Mouse (Mus musculus): ENCODE measurements at regions not wholly inside any gene's neighbourhood (a gene's known extent, or its start where the extent isn't known, plus 50 kb on each side); places are given as distances from the start of the nearest gene placed in this dataset.

DNA sequence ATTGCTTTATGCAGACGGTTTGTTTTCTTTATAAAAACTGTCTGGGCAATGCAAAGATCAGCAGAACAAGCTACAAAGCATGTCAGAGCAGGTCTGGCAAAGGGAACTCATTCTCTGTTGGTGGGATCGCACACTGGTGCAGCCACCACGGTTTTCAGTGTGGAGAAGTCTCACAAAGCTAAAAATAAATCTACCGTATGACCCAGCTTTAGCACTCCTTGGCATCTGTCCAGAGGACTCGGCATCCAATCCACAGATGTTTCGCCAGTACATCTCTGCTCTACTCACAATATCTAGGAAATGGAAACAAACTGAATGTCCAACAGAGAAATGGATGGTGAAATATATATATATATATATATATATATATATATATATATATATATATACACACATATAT, 69.4 kb upstream of the Tbc1d5 start:
- no peak for ATAC-seq

GRCm38 (mm10) chr17:51246038-51246437, 66.9 kb upstream of the Tbc1d5 start:
- ATAC-seq: no peak

GRCm38 (mm10) chr17:51240360-51240993, 61.3 kb upstream of the Tbc1d5 start:
- no peak for ATAC-seq

DNA sequence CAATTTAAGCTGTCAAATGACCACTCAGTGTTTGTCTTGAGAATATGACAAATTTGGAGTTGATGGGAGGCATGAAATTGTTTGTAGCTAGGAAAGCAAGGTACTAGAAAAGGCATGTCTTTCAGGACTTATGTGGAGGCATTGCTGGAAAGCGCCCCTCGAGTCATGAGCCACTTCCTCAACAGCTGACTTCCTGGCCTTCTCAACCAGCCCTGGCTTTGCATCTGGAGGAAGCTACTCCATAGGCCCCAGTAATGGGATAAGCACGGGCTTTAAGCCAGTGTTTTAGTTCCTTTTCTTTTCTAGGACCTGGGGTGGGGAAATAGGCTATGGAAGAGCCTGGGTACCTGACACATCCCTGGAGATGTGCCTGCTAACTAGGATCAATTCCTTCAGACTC, 60.3 kb upstream of the Tbc1d5 start:
- ATAC-seq: no peak

Data from inflammation-experienced regulatory T-cells, adult 6 months (primary cell).